In genomic region chr9:120073169-120073568, GRCm38 (mm10) we compare ENCODE assay signal across 9 mouse cellular contexts. TPM values are rescaled to one million over a fixed set of nuclear protein-coding genes. Genes with fewer than 3 reads are reported as not detected.
DNase-seq lines count a peak whose midpoint lies in the region; ATAC-seq and TF ChIP-seq lines count a peak whose summit lies in the region.
"Had no signal": no experiment of that assay in that cellular context is flagged by ENCODE, and none has a peak within 500 bp of the region (broad histone marks: within the 10 kb centered on the region; RNA-seq: fewer than 3 reads in every experiment).

No protein-coding gene starts in this region.

- no peak overlapping the region for H3K4me3 ChIP-seq in liver, embryonic 11.5 days (ENCODE audit: low read depth, low read length)
- no peak overlapping the region for H3K4me3 ChIP-seq in thymus, adult 2 months (ENCODE audit: control insufficient read depth, insufficient read depth, low read length)

- no peaks in the 10 kb centered on the region for H3K4me1 ChIP-seq in liver, embryonic 11.5 days (replicated peaks; ENCODE audit: control insufficient read depth, insufficient read depth, low read length)
- H3K4me1 ChIP-seq in thymus, adult 2 months (replicated peaks; ENCODE audit: control insufficient read depth, insufficient read depth, low read length), result peaks cover 12% of the 10 kb centered on the region

- WGBS in liver, embryonic 11.5 days, result 22% methylated on average over 3 of the region's 3 CpGs
- 5% methylated on average over 3 of the region's 3 CpGs for WGBS in thymus, adult 2 months

- TF ChIP-seq CTCF in thymus, adult 2 months (IDR thresholded peaks at IDR 0.05; ENCODE audit: borderline replicate concordance, control insufficient read depth, extremely low read depth, insufficient read depth, low read length, poor library complexity), result peak; percentile 92

- peak; percentile 51; the same call in 1 of the 2 replicates for ATAC-seq in liver, embryonic 11.5 days (replicated peaks; ENCODE audit: low FRiP score)

- no peak overlapping the region for H3K9ac ChIP-seq in liver, embryonic 11.5 days (ENCODE audit: low read depth, low read length)

- DNase-seq in B cell, adult 2 months, result peak; percentile 80 to 81
- peak; percentile 84 to 85 for DNase-seq in adrenal gland, adult 18-20 months (ENCODE audit: low spot score in 2 of 2)
- DNase-seq in embryo, embryonic 11 days, result peak; percentile 81
- peak; percentile 66 to 84 for DNase-seq in heart, adult 9 months (ENCODE audit: low spot score in 2 of 2)
- DNase-seq in kidney, postnatal 10 days, result peak; percentile 88
- peak; percentile 73 for DNase-seq in liver, embryonic 11.5 days (ENCODE audit: low spot score)
- DNase-seq in ovary, postnatal 10 days (ENCODE audit: low spot score), result peak; percentile 78
- peak; percentile 67 for DNase-seq in thymus, adult 2 months

- no peak for TF ChIP-seq POLR2A in thymus, adult 2 months (IDR thresholded peaks at IDR 0.05; ENCODE audit: control insufficient read depth, extremely low read depth, insufficient read depth, low read length, poor library complexity)

- H3K9me3 ChIP-seq in liver, embryonic 11.5 days (ENCODE audit: control insufficient read depth, low read length), result no peaks in the 10 kb centered on the region

- H3K27ac ChIP-seq in liver, embryonic 11.5 days (ENCODE audit: low read depth, low read length), result no peak overlapping the region
- H3K27ac ChIP-seq in thymus, adult 2 months (ENCODE audit: control insufficient read depth, insufficient read depth, low read length), result no peak overlapping the region

- no peak overlapping the region for H3K4me2 ChIP-seq in liver, embryonic 11.5 days

- no peaks in the 10 kb centered on the region for H3K27me3 ChIP-seq in liver, embryonic 11.5 days (replicated peaks; ENCODE audit: control insufficient read depth, insufficient read depth, low read length)
- no peaks in the 10 kb centered on the region for H3K27me3 ChIP-seq in thymus, adult 2 months (ENCODE audit: control insufficient read depth, insufficient read depth, low read length)

- H3K36me3 ChIP-seq in liver, embryonic 11.5 days (ENCODE audit: control insufficient read depth, insufficient read depth, low read length), result no peaks in the 10 kb centered on the region
- H3K36me3 ChIP-seq in thymus, adult 2 months (ENCODE audit: control insufficient read depth, insufficient read depth, low read length), result no peaks in the 10 kb centered on the region

RNA-seq across cellular contexts. Expression of gene Cx3cr1, which starts 3.5 kb away (rescaled TPM):
- 1 to 10 TPM; 2.8 to 3.4 TPM for total RNA-seq in adrenal gland, adult 18-20 months (2021)
- 5.7 and 7.0 TPM in 2 replicates for polyA plus RNA-seq in liver, embryonic 11.5 days (2014; fragmentation: Nextera tagmentation; extraction: Ambion mirVana)
- polyA plus RNA-seq in thymus, adult 2 months (2012; rRNA removed), result 5.1 and 7.5 TPM in 2 replicates

RNA-seq across cellular contexts. Expression of gene Ccr8, which starts 18.7 kb away (rescaled TPM):
- not detected for total RNA-seq in adrenal gland, adult 18-20 months (2021)
- polyA plus RNA-seq in liver, embryonic 11.5 days (2014; fragmentation: Nextera tagmentation; extraction: Ambion mirVana), result not detected in 2 replicates
- 19.2 and 21.0 TPM in 2 replicates for polyA plus RNA-seq in thymus, adult 2 months (2012; rRNA removed)
- polyA plus RNA-seq: gonadal fat pad, adult 2 months had no signal

RNA-seq across cellular contexts. Expression of gene Slc25a38, which starts 37.0 kb away (rescaled TPM):
- total RNA-seq in adrenal gland, adult 18-20 months (2021), result 10 to 100 TPM; 27.3 to 30.0 TPM
- 138 and 147 TPM in 2 replicates for polyA plus RNA-seq in liver, embryonic 11.5 days (2014; fragmentation: Nextera tagmentation; extraction: Ambion mirVana)
- 67.8 and 79.9 TPM in 2 replicates for polyA plus RNA-seq in thymus, adult 2 months (2012; rRNA removed)

RNA-seq across cellular contexts. Expression of gene Xirp1, which starts 49.8 kb away (rescaled TPM):
- under 1 TPM in 1 of 2 experiments, not detected in 1; 0.80 TPM for total RNA-seq in adrenal gland, adult 18-20 months (2021)
- 0.25 and 1.1 TPM in 2 replicates for polyA plus RNA-seq in liver, embryonic 11.5 days (2014; fragmentation: Nextera tagmentation; extraction: Ambion mirVana)
- 0.24 and 2.3 TPM in 2 replicates for polyA plus RNA-seq in thymus, adult 2 months (2012; rRNA removed)

RNA-seq across cellular contexts. Expression of gene Rpsa, which starts 54.3 kb away (rescaled TPM):
- total RNA-seq in adrenal gland, adult 18-20 months (2021), result 100 to 1,000 TPM; 726 to 738 TPM
- 1,895 and 1,977 TPM in 2 replicates for polyA plus RNA-seq in liver, embryonic 11.5 days (2014; fragmentation: Nextera tagmentation; extraction: Ambion mirVana)
- 5,416 and 5,545 TPM in 2 replicates for polyA plus RNA-seq in thymus, adult 2 months (2012; rRNA removed)

Comparison
In these comparisons a context has a peak if more than half of its experiments do, and no peak if none do; other contexts are left out.
1. RNA of gene Ccr8, which starts 18.7 kb away (polyA plus RNA-seq): 19.2 to 21.0 TPM in thymus, adult 2 months; not detected in liver, embryonic 11.5 days; every median in the first group is over 10 times any median in the second.
2. Peak in every context shown above with its lines, with median percentiles within 50 percentile points of each other: DNase-seq.